Mouse (Mus musculus): ENCODE measurements around the gene Vps35. TPM values are rescaled to one million over a fixed set of nuclear protein-coding genes. Genes with fewer than 3 reads are reported as not detected.

Gene Vps35
- polyA plus RNA-seq (2017; shearing (Covaris generic)): 67.0 TPM

GRCm38 (mm10) chr8:85299434-85300077, at the start of gene Vps35, which contains the start of gene Orc6:
TSS of gene Vps35 (minus strand) at chr8:85299802.
TSS of gene Orc6 (plus strand) at chr8:85299632.

GRCm38 (mm10) chr8:85225688-85226087, 73.9 kb downstream of the Vps35 start, which contains the start of gene Olfr371:
TSS of gene Olfr371 (plus strand) at chr8:85225988.

Other genes with a start within 250 kb of the Vps35 start
- 4.4 TPM for gene Fbxw9, start 239.7 kb downstream of the Vps35 start, polyA plus RNA-seq (2017; shearing (Covaris generic))
- gene Gm5741, start 231.8 kb downstream of the Vps35 start, polyA plus RNA-seq (2017; shearing (Covaris generic)): not detected
- gene Dhps, start 228.0 kb downstream of the Vps35 start, polyA plus RNA-seq (2017; shearing (Covaris generic)): 89.9 TPM
- 122 TPM for gene Wdr83os, start 219.1 kb downstream of the Vps35 start, polyA plus RNA-seq (2017; shearing (Covaris generic))
- 14.5 TPM for gene Wdr83, start 218.5 kb downstream of the Vps35 start, polyA plus RNA-seq (2017; shearing (Covaris generic))
- gene Man2b1, start 216.5 kb downstream of the Vps35 start, polyA plus RNA-seq (2017; shearing (Covaris generic)): 100 TPM
- not detected for gene Zfp791, start 176.7 kb downstream of the Vps35 start, polyA plus RNA-seq (2017; shearing (Covaris generic))
- gene Cks1brt, start 147.9 kb downstream of the Vps35 start, polyA plus RNA-seq (2017; shearing (Covaris generic)): 0.27 TPM
- not detected for gene Olfr371, start 73.8 kb downstream of the Vps35 start, polyA plus RNA-seq (2017; shearing (Covaris generic))
- 31.6 TPM for gene Orc6, start 170 bp downstream of the Vps35 start, polyA plus RNA-seq (2017; shearing (Covaris generic))
- not detected for gene Mylk3, start 86.5 kb upstream of the Vps35 start, polyA plus RNA-seq (2017; shearing (Covaris generic))
- gene 4921524J17Rik, start 133.0 kb upstream of the Vps35 start, polyA plus RNA-seq (2017; shearing (Covaris generic)): 25.7 TPM
- gene Gpt2, start 192.8 kb upstream of the Vps35 start, polyA plus RNA-seq (2017; shearing (Covaris generic)): 0.63 TPM